Mouse (Mus musculus) megakaryocyte, embryonic 14.5 days (primary cell): ENCODE results near the gene Filip1l. TPM values are rescaled to one million over a fixed set of nuclear protein-coding genes. Genes with fewer than 3 reads are reported as not detected.

ENCODE experiments used
- H3K27me3 ChIP-seq: replicated peaks from 2 replicates; pipeline ENCODE3; 2012; ENCODE audit warnings: inconsistent platforms
- H3K36me3 ChIP-seq: replicated peaks from 2 replicates; pipeline ENCODE3; 2012; ENCODE audit warnings: low read length, inconsistent platforms, mixed read lengths
- H3K4me1 ChIP-seq: 2 replicates; pipeline ENCODE4 v1.6.1; 2012; ENCODE audit warnings: inconsistent platforms
- H3K4me3 ChIP-seq: replicated peaks from 2 replicates; pipeline ENCODE3; 2012; ENCODE audit warnings: moderate library complexity, mild to moderate bottlenecking, inconsistent platforms
- H3K9me3 ChIP-seq: 2 replicates; pipeline ENCODE4 v1.6.1; 2012; ENCODE audit warnings: inconsistent platforms
- FLI1 ChIP-seq: IDR thresholded peaks from 2 replicates; pipeline ENCODE4 v1.6.1; 2012; ENCODE audit warnings: low read length, inconsistent platforms, mixed read lengths
- GATA1 ChIP-seq: IDR thresholded peaks from 3 replicates; pipeline ENCODE4 v1.6.1; 2012; ENCODE audit warnings: mixed read lengths, low read length, inconsistent platforms, borderline replicate concordance
- polyA plus RNA-seq: library from polyadenylated mRNA; stranded (reverse); fragments of >175 nt; gene quantifications from 2 replicates; pipeline ENCODE4 v1.2.3, GENCODE M21; 2012; ENCODE audit warnings: low replicate concordance; ENCODE audit not compliant: insufficient read depth

Filip1l gene
- polyA plus RNA-seq, 1 experiment = 1.7 TPM

DNA sequence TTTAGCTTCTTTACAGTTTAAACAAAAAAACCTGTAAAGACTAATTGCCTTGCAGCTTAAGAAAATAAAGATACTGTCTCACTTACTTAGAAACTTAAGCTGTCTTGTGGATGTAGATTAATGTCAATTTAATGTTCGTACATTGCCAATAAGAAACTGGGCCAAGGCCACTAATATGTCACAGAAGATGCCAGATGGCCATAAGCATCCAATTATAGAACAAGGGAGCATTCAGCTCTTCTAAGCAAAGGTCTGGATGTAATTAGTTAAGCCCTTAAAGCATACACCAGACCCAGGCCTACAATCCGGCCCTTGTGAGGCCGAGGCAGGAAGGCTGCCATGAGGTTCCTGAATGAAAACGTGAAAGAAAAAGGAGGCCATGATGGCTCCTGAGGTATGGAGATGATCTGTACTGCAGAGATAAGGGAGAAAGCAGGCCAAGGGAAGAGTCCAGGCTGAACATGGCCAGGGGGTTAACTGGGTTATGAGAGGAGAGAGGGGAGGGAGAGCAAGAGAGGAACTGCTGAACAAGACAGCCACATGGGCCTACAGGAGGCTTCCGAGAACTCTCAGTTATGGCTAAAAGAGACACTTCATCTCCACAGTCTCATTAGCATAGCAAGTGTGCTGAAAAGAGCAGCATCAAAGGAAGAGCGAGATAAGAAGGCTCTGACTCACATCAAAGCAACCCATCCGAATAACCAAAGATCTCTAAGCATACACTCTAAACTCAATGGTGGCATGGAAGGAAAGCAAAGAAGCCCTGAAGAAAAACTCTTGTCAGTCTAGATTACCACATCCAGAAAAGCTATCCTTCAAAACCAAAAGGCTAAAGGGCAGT lies 33.4 kb upstream of the Filip1l start:
- no peaks in the 10 kb centered on the region for H3K27me3 ChIP-seq
- H3K9me3 ChIP-seq = no peaks in the 10 kb centered on the region
- TF ChIP-seq FLI1 = no peak
- no peak for TF ChIP-seq GATA1
- peaks cover 9% of the 10 kb centered on the region for H3K4me1 ChIP-seq
- no peak overlapping the region for H3K4me3 ChIP-seq
- H3K36me3 ChIP-seq = no peaks in the 10 kb centered on the region

DNA sequence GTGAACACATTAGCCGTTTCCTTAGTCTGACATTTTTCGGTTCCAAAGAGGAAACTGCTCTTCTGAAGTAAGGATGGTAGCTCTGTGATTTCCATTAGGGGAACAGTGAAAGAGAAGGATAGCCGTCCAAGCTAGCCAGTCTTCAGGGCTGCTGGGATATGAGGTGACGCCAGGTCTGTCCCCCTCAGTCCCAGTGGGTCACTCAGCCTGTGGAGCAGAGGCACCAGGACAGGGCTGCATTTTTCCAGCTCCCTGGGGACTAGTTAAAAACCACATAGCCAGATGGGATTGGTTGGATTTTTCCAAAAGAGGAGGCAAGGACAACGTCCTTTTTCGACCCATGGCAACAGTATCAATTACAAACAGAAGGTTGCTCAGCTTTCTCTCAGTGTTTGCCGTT lies 25.9 kb upstream of the Filip1l start:
- H3K27me3 ChIP-seq = no peaks in the 10 kb centered on the region
- TF ChIP-seq FLI1 = no peak
- TF ChIP-seq GATA1 = no peak
- no peaks in the 10 kb centered on the region for H3K36me3 ChIP-seq
- H3K9me3 ChIP-seq = no peaks in the 10 kb centered on the region
- no peak overlapping the region for H3K4me3 ChIP-seq
- no peaks in the 10 kb centered on the region for H3K4me1 ChIP-seq

DNA sequence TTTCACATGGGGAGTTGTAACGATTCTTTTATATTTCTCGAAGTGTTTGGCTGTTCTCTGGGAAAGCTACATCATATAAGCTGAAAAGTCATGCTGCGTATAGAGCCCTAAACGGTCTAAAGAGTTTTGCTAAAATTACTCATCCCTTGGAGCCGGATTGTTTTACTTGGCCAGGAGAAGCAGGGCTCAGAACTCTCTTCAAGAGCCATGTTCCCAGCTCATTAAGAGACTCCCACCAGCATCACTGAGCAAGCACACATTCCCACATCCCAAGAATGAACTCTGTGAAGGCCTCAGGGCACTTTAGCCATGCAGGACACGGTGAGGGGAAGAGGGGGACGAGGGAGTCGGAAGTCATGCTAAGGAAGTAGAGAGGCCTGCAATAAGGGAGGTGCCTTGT lies 23.9 kb upstream of the Filip1l start:
- no peaks in the 10 kb centered on the region for H3K36me3 ChIP-seq
- H3K4me3 ChIP-seq = no peak overlapping the region
- no peaks in the 10 kb centered on the region for H3K27me3 ChIP-seq
- no peak for TF ChIP-seq FLI1
- no peak for TF ChIP-seq GATA1
- no peaks in the 10 kb centered on the region for H3K9me3 ChIP-seq
- H3K4me1 ChIP-seq = no peaks in the 10 kb centered on the region

DNA sequence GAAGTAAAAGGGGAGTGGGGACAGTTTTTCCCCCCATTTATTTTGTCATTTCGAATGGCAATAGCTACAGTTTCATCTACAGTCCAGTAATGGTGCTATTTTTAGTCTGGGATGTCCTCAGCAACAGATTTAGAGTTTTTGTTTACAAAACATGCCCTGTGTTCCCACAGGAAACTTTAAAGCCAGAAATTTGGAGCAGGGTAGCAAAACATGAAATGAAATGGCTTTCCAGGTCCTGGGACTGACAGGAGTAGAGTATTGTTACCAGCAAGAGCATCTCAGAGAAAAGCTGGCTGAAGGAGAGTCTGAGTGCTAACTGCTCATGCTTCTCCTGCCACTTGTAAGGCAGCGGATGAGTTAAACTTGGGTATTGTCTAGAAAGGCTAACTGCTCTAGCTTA lies 22.8 kb upstream of the Filip1l start:
- Histone ChIP-seq H3K4me1 (no peaks in the 10 kb centered on the region), H3K36me3 (no peaks in the 10 kb centered on the region), H3K9me3 (no peaks in the 10 kb centered on the region), H3K4me3 (no peak overlapping the region), H3K27me3 (no peaks in the 10 kb centered on the region)
- no peak for TF ChIP-seq FLI1
- TF ChIP-seq GATA1 = no peak

DNA sequence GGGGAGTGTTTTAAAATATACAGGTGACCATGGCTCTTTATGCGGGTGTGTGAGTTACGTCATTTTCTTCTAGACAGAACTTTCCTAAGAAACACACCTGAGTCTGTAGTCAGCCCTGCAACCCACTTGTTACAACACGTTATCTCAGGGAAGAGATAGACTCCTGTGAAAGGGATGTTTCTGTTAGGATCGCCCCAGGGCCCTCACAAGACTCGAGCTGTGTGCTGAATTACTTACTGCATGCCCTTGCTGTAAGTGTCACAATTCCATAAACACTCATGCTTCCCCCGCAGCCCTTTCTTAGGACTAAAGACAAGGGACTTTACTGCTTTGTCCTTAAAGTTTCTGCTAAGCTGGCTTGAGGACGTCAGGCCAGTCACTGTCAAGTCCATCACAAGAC lies 20.6 kb upstream of the Filip1l start:
- Histone ChIP-seq H3K36me3 (no peaks in the 10 kb centered on the region), H3K9me3 (no peaks in the 10 kb centered on the region), H3K4me1 (peaks cover 9% of the 10 kb centered on the region; the same call in 1 of the 2 replicates), H3K27me3 (no peaks in the 10 kb centered on the region), H3K4me3 (no peak overlapping the region)
- TF ChIP-seq GATA1 (no peak), FLI1 (no peak)

DNA sequence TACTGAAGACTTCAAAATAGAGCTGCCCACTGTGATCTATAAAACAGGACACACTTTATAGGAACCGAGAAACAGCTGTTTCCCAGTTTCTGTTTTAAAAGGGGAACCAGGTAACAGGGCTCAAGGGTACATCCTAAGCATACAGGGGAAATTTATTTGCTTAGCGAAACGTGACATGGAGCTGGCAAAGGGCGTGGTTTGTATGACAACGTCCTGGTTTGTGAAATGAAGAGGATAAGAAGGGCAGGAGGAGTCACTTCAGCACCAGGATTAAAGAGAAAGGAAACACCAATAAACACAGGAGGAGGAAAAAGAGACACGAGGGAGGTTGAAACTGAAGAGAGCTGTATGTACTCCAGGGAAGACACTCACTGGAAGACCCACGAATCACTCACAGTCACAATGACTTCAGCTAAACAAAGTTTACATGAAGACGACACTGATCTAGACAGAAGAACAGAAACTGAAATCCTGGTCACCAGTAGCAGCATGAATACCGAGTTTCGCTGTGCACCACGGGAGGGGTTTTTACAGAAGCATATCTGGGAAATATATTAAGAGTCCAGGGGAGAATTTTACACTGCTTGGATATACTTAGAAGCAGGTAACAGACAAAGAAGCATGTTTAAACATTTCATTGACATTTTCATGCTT lies 16.0 kb upstream of the Filip1l start:
- H3K4me3 ChIP-seq = peak overlapping the region; percentile 79
- H3K9me3 ChIP-seq = no peaks in the 10 kb centered on the region
- peaks cover 9% of the 10 kb centered on the region; the same call in 1 of the 2 replicates for H3K4me1 ChIP-seq
- TF ChIP-seq FLI1 (no peak), GATA1 (no peak)
- H3K36me3 ChIP-seq = no peaks in the 10 kb centered on the region
- no peaks in the 10 kb centered on the region for H3K27me3 ChIP-seq

DNA sequence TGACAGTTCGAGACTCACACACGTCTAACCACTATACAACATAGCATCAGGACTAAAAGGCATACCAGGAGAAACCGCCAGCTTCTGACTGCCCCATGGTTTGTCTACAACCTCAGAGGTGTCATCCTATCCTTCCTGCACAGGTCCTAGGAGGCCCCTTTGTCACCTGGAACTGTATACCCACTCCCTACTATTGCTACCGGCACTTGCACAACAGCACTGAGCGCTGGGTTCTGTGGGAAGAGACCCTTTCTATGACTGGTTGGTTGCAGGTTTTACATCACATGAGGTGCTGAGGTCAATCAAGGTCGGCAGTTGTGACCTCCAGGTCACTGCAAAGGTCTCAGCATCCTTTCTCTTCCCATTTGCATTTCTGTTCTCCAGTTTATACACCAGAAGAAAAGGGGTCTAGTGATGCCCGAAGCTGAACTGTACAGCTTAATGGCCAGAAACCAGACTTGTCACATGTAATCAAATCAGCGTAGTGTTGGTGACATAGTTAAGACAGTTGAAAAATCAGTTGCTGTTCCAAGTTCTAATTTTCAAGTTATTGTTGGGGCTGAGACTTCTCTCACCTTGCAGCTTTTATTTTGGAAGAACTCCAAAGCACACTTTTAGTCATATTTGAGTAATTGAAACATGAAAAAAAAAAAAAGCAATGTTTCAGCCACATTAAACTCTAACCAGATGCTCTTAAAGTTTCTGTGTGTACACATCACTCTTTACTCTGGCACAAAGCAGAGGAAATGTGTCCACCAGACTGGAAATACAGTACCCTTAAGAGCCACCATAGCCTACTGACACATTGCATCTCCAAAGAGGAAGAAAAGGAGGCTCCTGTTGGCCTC lies 12.9 kb upstream of the Filip1l start:
- H3K4me3 ChIP-seq = no peak overlapping the region
- peaks cover 9% of the 10 kb centered on the region; the same call in 1 of the 2 replicates for H3K4me1 ChIP-seq
- H3K36me3 ChIP-seq = no peaks in the 10 kb centered on the region
- no peak for TF ChIP-seq GATA1
- no peak for TF ChIP-seq FLI1
- H3K27me3 ChIP-seq = no peaks in the 10 kb centered on the region
- no peaks in the 10 kb centered on the region for H3K9me3 ChIP-seq

DNA sequence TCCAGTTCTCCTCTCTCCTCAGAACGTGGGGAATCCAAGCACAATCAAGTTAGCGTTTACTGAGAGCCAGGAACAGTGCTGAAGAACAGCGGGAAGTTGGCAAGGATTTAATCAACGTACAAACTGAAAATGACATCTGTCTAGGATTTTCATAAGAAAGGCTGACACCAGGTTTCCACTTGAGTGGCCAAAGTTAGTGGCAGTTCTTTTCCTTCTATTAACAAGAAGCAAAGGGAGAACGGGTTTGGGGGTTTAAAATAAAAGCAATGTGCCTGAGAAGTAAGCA lies 12.3 kb upstream of the Filip1l start:
- peaks cover 9% of the 10 kb centered on the region; the same call in 1 of the 2 replicates for H3K4me1 ChIP-seq
- no peak overlapping the region for H3K4me3 ChIP-seq
- no peaks in the 10 kb centered on the region for H3K36me3 ChIP-seq
- TF ChIP-seq FLI1 (no peak), GATA1 (no peak)
- no peaks in the 10 kb centered on the region for H3K27me3 ChIP-seq
- no peaks in the 10 kb centered on the region for H3K9me3 ChIP-seq

DNA sequence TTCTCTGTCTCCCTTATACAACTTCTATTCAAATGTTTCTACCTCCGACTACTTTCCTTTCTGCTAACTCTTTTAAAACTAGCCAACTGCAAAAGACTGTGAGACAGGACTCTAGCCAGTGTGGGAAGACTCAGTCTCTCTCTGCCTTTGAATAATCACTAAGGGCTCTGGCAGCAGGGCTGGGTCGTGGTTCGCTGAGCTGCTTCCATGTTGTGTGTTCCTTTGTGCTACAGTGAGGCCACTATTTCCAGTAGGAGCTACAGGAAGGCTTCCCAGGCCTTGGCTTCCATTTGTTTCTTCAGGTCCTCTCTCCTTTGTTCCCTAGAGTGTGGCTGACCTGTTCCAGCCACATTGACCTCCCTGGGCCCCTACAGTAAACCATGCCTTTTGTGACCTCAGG lies 6.6 kb upstream of the Filip1l start:
- H3K4me1 ChIP-seq = no peaks in the 10 kb centered on the region
- no peak overlapping the region for H3K4me3 ChIP-seq
- TF ChIP-seq FLI1 (no peak), GATA1 (no peak)
- H3K9me3 ChIP-seq = no peaks in the 10 kb centered on the region
- H3K36me3 ChIP-seq = no peaks in the 10 kb centered on the region
- no peaks in the 10 kb centered on the region for H3K27me3 ChIP-seq
